Mouse (Mus musculus) frontal cortex, postnatal 10 days (tissue): ENCODE results near the gene Hist2h3b.

Source experiments
- DNase-seq, 2 experiments: peaks; one replicate each; pipeline ENCODE4 v3.0.0; 2022; ENCODE audit warnings: low spot score in 2 of 2, mixed read lengths in 1 of 2

The Hist2h3b gene

DNA sequence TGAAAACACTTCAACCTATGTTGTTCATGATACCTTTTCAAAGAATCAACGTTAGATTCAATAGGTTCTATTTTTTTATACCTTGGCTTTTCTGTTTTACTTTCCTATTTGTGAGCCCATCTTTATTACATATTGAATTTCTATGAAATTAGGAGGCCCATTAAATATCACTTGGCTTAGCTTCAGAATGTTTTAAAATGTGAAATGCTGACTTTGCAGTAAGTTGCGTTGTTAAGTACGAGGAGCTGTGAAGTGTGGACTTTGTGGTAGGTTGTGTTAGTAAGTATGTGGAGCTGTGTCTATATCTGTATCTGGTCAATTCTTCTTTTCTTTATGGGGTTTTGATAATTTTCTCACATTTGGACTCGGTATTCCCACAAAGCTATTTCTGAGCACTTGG, 29.9 kb downstream of the Hist2h3b start:
- DNase-seq: no peak

DNA sequence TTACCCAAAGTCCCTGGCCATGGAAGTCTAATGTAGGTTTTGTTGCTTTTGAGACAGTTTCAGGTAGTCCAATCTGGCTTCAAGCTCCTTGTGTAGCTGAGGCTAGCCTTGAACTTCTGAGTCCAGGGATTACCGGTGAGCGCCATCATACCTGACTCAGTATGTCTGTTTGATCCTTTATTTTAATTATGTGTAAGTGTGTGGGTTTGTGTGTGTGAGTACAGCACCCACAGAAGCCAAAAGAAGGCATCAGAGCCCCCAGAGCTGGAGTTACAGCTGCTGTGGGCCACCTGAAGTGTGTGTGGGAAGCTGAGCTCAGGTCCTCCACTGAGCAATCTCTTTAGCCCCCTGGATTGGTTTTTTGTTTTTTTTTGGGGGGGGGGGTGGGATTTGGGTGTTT, 31.1 kb downstream of the Hist2h3b start:
- no peak for DNase-seq

DNA sequence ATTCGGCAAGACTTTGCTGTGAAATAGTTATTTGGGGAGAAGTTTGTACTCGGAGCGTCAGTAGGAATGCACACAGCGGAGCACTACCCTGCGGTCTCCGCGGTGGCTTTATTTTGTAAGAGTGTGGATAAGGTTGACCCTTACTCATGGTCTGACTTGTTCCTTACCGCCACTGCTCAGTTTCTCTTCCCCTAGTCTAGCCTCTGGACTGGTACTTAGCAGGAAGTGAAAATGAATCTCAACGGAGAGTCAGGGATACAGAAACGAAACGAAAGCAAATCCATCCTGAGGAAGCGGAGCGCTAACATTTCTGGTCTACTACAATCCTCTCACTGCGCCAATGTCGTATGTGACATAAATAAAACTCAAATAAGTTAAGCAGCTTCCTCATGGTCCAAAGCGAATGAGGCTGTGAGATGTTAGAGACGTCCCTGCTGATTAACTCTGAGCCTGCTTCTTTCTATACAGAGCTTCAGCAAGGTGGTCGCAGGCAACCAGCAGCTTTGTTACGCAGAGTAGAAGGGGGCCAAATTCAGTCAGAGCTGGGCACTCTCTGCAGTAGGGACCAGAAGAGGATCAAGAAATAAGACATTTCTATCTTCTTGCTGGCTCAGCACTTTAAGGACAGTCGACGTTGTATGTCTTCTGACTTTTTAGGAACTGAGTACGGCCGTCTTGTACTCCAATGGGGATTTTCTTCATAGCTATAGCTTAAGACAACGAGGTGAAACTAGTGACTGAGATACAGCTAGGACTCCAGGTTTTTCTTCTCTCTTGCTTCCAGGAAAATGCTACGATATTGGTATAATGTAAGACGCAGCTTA, 32.5 kb downstream of the Hist2h3b start:
- DNase-seq: no peak

DNA sequence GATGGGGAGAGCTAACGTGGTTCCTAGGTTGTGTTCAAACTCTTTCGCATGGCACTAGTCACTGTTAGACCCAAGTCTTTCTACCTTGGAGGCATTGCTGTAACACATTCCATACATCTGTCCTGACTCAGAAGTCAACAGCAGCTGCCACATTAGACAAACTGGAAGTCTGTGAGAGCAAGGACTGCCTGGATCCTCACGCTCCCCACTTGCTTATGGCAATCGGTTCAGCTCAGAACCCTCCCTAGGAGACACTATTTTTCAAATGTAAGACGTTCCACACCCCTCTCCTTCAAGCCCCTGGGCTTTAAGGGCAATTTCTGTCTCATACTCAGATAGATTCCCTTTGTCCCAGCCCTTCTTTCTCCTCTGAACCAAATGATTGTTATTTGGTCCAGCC, 33.6 kb downstream of the Hist2h3b start:
- no peak for DNase-seq

DNA sequence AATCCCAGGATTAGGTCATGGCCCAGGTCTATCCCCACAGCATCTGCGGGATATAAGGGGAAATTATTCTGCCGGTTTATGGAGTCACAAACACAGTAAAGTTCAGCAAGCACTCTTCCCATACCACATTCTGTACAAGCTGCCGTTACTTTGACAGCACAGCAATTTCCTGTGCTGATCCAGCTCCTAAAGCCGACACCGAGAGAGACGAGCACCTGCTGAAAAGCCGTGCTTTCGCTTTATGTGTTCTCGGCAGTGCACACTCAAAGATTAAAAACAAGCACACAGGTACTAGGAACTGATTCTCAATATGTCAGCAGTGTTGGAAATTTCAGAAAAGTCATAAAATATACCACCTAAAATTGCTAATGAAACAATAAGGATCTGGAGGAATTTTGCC, 38.1 kb downstream of the Hist2h3b start:
- no peak for DNase-seq

DNA sequence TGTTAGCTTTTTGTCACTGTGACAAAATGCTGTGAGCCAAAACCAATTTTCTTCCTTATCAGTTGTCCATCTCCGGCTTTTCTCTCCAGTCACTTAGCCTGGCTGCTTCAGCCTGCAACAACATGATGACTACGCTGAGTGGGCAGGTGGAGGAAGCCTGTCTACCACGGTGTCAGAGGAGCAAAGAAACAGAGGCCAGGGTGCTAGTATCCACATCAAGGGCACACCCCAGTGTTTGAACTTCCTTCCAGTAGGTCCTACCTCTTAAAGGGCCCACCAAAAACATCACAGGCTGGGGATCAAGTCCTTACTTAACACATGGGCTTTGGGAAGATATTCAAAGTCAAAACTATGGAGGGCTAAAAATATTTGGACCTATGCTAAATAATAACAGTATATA, 41.0 kb downstream of the Hist2h3b start:
- no peak for DNase-seq

DNA sequence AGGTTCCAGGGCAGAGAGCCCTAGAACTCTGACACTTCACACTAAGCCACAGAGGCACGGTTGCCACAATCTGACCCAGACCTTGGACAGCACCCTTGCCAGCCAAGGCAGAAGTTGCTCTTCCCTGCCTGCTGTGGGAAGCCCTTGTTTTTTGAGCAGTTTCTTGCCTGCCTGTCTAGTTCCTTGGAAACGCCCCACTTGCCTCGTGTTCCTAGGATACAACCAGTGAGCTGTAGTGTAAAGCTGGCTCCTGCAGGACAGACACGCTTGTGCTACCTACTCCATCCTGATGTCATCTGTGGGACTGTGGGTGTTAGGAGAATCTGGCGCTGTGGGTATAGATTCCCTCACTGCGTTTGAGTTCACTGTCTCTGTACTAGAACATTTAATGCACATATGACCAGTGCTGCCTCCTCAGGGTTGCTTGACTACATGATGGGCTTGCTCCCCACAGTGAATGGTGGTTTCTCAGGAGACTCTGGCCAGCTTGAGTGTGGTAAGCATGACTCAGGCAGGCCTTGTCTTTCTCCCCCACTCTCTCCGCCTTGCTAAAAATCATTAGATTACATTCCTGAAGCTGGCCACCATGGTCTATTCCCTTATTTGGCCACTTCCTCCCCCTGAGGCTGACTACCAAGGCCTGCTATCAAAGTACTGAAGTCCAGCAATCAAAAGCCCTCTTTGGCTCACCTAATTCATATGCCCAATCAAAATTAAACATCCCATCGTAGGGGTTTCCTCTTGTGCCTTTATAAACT, 44.1 kb downstream of the Hist2h3b start:
- no peak for DNase-seq
